Mouse (Mus musculus) lung, postnatal 0 days (tissue): ENCODE results near the gene Tmem116.

Experiments used
- CTCF ChIP-seq: IDR thresholded peaks from 2 replicates; pipeline ENCODE4 v1.5.1; 2016; ENCODE audit warnings: antibody characterized with exemption, mild to moderate bottlenecking
- EP300 ChIP-seq: IDR thresholded peaks from 2 replicates; pipeline ENCODE4 v1.6.1; 2016; ENCODE audit warnings: antibody characterized with exemption, mild to moderate bottlenecking, control low read depth

DNA sequence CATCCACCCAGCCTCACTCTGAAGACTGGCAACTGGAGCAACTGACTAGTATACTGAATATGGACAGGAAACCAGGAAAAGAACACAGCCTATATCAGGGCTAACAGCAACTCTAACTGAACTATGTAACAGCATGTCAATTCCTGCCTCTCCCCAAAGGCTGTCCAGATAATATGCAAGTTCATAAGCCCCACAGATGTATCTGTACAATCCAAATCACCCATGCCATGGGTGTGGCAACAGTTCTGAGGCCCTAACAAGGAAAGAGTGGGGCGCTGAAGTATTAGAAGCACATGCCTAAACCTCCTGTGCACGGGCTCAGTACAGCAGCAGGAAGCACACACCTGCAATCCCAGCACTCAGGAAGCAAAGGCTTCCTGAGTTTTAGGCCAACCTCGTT is 83.4 kb downstream of the Tmem116 start:
- TF ChIP-seq CTCF (no peak), EP300 (no peak)
